Mouse (Mus musculus) thymus, postnatal 36 days (tissue): ENCODE results near the gene Klf12.

Experiments
- DNase-seq, 2 experiments: peaks; one replicate each; pipeline ENCODE4 v3.0.0; 2022; ENCODE audit warnings: mixed read lengths in 2 of 2

Gene Klf12

GRCm38 (mm10) chr14:100284119-100284860 is at the start of gene Klf12:
Gene Klf12, minus strand, starts transcription at chr14:100284679.
- DNase-seq = peak; percentile 41 to 51

- no peak for DNase-seq
These were observed 48.9 kb upstream of the Klf12 start for GRCm38 (mm10) chr14:100333369-100333768.

- DNase-seq = no peak
These were observed 44.3 kb upstream of the Klf12 start for GRCm38 (mm10) chr14:100328602-100329276.

- DNase-seq = no peak
These were observed 39.8 kb upstream of the Klf12 start for GRCm38 (mm10) chr14:100324303-100324702.

GRCm38 (mm10) chr14:100322012-100322411 is 37.5 kb upstream of the Klf12 start:
- no peak for DNase-seq

GRCm38 (mm10) chr14:100316780-100317179 is 32.3 kb upstream of the Klf12 start:
- DNase-seq = no peak

GRCm38 (mm10) chr14:100314099-100314498 is 29.6 kb upstream of the Klf12 start:
- DNase-seq = no peak

- no peak for DNase-seq
These were observed 16.4 kb upstream of the Klf12 start for GRCm38 (mm10) chr14:100300905-100301304.

GRCm38 (mm10) chr14:100298892-100299291 is 14.4 kb upstream of the Klf12 start:
- no peak for DNase-seq

- no peak for DNase-seq
These were observed 2.2 kb upstream of the Klf12 start for GRCm38 (mm10) chr14:100286586-100287241.

- DNase-seq = peak; percentile 3 to 22
These were observed 1.4 kb upstream of the Klf12 start for GRCm38 (mm10) chr14:100285656-100286585.

GRCm38 (mm10) chr14:100284861-100285655 is 579 bp upstream of the Klf12 start:
- peak; percentile 36 to 41 for DNase-seq

- DNase-seq = no peak
These were observed 914 bp downstream of the Klf12 start for GRCm38 (mm10) chr14:100283411-100284118.

- DNase-seq = no peak
These were observed 1.8 kb downstream of the Klf12 start for GRCm38 (mm10) chr14:100282651-100283050.

- DNase-seq = no peak
These were observed 2.7 kb downstream of the Klf12 start for GRCm38 (mm10) chr14:100281734-100282133.

- no peak for DNase-seq
These were observed 10.3 kb downstream of the Klf12 start for GRCm38 (mm10) chr14:100274179-100274578.

GRCm38 (mm10) chr14:100260531-100260930 is 23.9 kb downstream of the Klf12 start:
- DNase-seq = no peak

- no peak for DNase-seq
These were observed 41.4 kb downstream of the Klf12 start for GRCm38 (mm10) chr14:100243046-100243445.

- no peak for DNase-seq
These were observed 44.6 kb downstream of the Klf12 start for GRCm38 (mm10) chr14:100239874-100240273.

GRCm38 (mm10) chr14:100236757-100237156 is 47.7 kb downstream of the Klf12 start:
- no peak for DNase-seq

- DNase-seq = no peak
These were observed 48.7 kb downstream of the Klf12 start for GRCm38 (mm10) chr14:100235746-100236145.
